Mouse (Mus musculus) lung, postnatal 4 days (tissue): ENCODE data around the gene Scgb1b18.
"Not testable (repeated sequence)": the region's sequence is repeated elsewhere in the genome, so short reads cannot be mapped to it uniquely, and the experiment has no call there.

Experiments used
- DNase-seq, 2 experiments: peaks; one replicate each; pipeline ENCODE4 v3.0.0; 2021

Scgb1b18 gene

GRCm38 (mm10) chr7:33185268-33185667 is at the start of gene Scgb1b18:
Gene Scgb1b18, plus strand, starts transcription at chr7:33185568.
- DNase-seq: not testable (repeated sequence)

- DNase-seq: not testable (repeated sequence)
Observed at GRCm38 (mm10) chr7:33173764-33174163, 11.6 kb upstream of the Scgb1b18 start, which contains the start of gene Scgb2b18. Gene Scgb2b18, minus strand, starts transcription at chr7:33173864.
